Mouse (Mus musculus) G1E (cell line): Measurements from ENCODE around the gene Fbrsl1.

Experiments used
- CTCF ChIP-seq: IDR thresholded peaks from 2 replicates; pipeline ENCODE4 v1.5.1; 2012; ENCODE audit warnings: low read depth, low read length, inconsistent platforms, mixed read lengths
- GATA1 ChIP-seq: IDR thresholded peaks from 2 replicates; pipeline ENCODE4 v1.6.1; 2012; ENCODE audit warnings: borderline replicate concordance, low read length, inconsistent platforms, mixed read lengths
- POLR2AphosphoS5 ChIP-seq: IDR thresholded peaks from 2 replicates; pipeline ENCODE4 v1.6.1; 2012; ENCODE audit warnings: low read depth, low read length, inconsistent platforms; ENCODE audit not compliant: insufficient replicate concordance
- TAL1 ChIP-seq: conservative IDR thresholded peaks from 2 replicates; pipeline ENCODE4 v1.6.1; 2012; ENCODE audit warnings: low read depth, low read length, inconsistent platforms, mixed read lengths

DNA sequence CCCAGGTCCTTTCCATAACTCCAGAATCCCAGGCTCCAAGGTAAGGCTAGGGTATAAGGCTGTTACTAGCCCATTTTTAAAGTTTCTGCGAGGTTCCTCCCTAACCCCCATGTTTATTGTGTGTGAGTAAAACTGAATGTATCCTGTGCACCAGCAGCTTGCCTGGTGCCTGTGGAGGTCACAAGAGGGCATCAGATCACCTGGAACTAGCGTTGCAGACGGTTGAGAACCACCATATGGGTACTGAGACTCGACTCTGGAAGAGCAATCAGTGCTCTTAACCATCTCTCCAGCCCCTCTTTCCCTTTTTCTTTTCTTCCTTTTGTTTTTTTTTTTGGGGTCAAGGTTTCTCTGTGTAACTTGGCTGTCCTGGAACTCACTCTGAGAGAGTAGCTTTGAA is 68.5 kb downstream of the Fbrsl1 start:
- TF ChIP-seq TAL1 = no peak
- TF ChIP-seq CTCF = no peak
- no peak for TF ChIP-seq GATA1
- no peak for TF ChIP-seq POLR2AphosphoS5
